Mouse (Mus musculus) kidney, postnatal 10 days (tissue): ENCODE measurements at regions not wholly inside any gene's neighbourhood (a gene's known extent, or its start where the extent isn't known, plus 50 kb on each side); places are given as distances from the start of the nearest gene placed in this dataset.

Experiments used
- DNase-seq: peaks from one replicate; pipeline ENCODE4 v3.0.0; 2021; ENCODE audit warnings: mixed read lengths

- DNase-seq = no peak
Observed at GRCm38 (mm10) chr8:96680416-96681027, 792.2 kb upstream of the Got2 start.

DNA sequence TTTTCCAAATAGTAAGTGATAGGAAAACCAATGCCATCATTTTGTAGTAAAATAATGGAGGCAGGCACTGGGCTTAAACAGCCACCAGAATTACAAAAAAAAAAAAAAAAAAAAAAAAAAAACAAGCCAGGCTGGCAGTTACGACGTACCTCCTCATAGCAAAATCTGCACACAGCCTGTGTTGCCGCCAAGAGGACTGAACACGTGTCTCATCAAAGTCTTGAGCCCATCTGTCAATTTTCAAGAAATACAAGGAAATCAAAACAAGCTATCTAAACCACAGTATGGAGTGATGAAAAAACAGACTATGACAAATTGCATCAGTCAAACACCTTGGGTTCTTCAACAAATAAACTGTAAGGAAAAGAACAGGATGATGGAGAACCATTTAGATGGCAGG lies 791.2 kb upstream of the Got2 start:
- no peak for DNase-seq

DNA sequence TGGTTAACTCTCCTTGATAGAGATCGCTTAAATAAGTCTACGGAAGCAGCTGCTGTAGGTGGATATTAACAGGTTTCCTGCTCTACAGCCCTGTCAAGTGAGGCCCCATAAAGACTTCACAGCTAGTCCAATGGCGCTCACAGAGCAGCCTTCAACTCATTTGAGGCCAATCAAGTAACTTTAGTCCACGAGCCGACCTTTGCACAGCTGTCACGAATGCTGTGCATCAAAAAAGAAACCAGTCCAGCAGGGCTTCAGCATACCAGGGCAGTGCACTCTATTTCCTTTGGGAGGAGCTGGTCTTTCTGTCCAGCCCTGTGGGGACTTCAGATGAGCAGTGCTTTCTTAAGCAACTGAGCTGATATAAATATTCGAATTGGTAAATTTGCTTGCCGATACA lies 786.4 kb upstream of the Got2 start:
- DNase-seq = peak; percentile 4

DNA sequence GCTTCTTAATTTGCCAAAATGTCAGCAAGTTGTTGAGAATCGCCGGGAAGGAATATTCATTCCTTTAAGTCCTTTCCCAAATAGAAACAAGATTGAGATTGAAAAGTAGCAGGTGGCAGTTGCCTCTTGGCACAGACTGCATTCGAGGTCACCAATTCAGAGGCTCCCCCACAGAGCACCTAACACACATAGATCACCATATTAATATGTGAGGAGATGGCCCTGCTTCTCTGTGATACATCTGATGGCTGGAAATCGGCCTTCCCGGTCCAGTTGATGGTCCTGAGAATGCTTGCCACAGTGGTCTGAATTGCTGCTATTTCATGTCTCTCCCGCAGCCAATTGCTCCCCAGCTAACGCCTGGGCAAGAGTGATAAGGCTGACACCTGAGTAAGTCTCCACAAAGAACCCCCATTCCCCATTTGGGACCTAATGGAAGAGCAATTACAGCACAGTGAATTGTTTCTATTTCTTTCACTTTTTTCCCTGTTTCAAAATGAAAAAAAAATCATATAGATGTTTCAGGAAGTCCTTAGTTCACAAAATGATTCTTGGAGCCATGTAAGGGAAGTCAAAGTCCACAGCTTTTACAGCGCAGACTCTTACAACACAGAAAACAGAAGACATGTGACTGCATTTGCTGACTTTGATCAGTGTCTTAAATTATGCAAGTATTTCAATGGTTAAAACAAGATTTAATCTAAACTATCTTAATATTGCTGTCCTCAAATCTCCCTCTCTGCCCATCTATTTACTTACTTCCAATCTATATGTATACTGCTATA lies 768.3 kb upstream of the Got2 start:
- DNase-seq = no peak

- DNase-seq = no peak
Observed at GRCm38 (mm10) chr8:96647743-96648142, 759.4 kb upstream of the Got2 start.
